Mouse (Mus musculus): Measurements from ENCODE around the gene Pdcd10. TPM values are rescaled to one million over a fixed set of nuclear protein-coding genes. Genes with fewer than 3 reads are reported as not detected.

Pdcd10 gene
- polyA plus RNA-seq, 1 experiment = 19.1 TPM

- Histone ChIP-seq H3K4me3 (no peak overlapping the region), H3K79me2 (ENCODE audit: control insufficient read depth, insufficient read depth) (no peaks in the 10 kb centered on the region), H3K36me3 (ENCODE audit: control insufficient read depth, insufficient read depth) (no peaks in the 10 kb centered on the region), H3ac (ENCODE audit: control insufficient read depth, insufficient read length) (no peak overlapping the region), H3K27me3 (ENCODE audit: control insufficient read depth, insufficient read depth, insufficient read length) (no peaks in the 10 kb centered on the region), H3K4me2 (ENCODE audit: low read depth) (no peak overlapping the region)
- no peak for TF ChIP-seq SRF (IDR thresholded peaks at IDR 0.05; ENCODE audit: control insufficient read depth, insufficient read length, low read depth)
- TF ChIP-seq REST (IDR thresholded peaks at IDR 0.05; ENCODE audit: insufficient read depth, insufficient read length) = no peak
- no peak for TF ChIP-seq MYOG (IDR thresholded peaks at IDR 0.05; ENCODE audit: control insufficient read depth in 1 of 3, insufficient read depth in 1 of 3, insufficient read length in 2 of 3, low read depth in 2 of 3)
- no peak for TF ChIP-seq TCF3 (IDR thresholded peaks at IDR 0.05; ENCODE audit: insufficient read length, low read depth)
- TF ChIP-seq E2F4 (IDR thresholded peaks at IDR 0.05; ENCODE audit: insufficient read depth) = no peak
- no peak for TF ChIP-seq POLR2AphosphoS2 (IDR thresholded peaks at IDR 0.05; ENCODE audit: insufficient read length, low read depth)
- no peak for TF ChIP-seq MYOD1 (IDR thresholded peaks at IDR 0.05; ENCODE audit: control insufficient read depth in 1 of 3, insufficient read length in 2 of 3, low read depth in 2 of 3)
- TF ChIP-seq POLR2A (IDR thresholded peaks at IDR 0.05; ENCODE audit: insufficient read length, low read depth) = no peak
- TF ChIP-seq CEBPB (IDR thresholded peaks at IDR 0.05; ENCODE audit: insufficient read depth, poor library complexity, severe bottlenecking) = no peak
- no peak for TF ChIP-seq MAX (IDR thresholded peaks at IDR 0.05; ENCODE audit: low read depth)
- no peak for TF ChIP-seq TCF12 (IDR thresholded peaks at IDR 0.05; ENCODE audit: insufficient read depth, poor library complexity, severe bottlenecking)
- no peak for TF ChIP-seq USF1 (IDR thresholded peaks at IDR 0.05; ENCODE audit: low read depth)
Observed at GRCm38 (mm10) chr3:75492913-75493312, 63.7 kb downstream of the Pdcd10 start.

- Histone ChIP-seq H3K79me2 (ENCODE audit: control insufficient read depth, insufficient read depth) (no peaks in the 10 kb centered on the region), H3K4me2 (ENCODE audit: low read depth) (no peak within 1 kb of the TSS), H3K27me3 (ENCODE audit: control insufficient read depth, insufficient read depth, insufficient read length) (no peaks in the 10 kb centered on the region), H3K4me3 (no peak within 1 kb of the TSS), H3ac (ENCODE audit: control insufficient read depth, insufficient read length) (no peak within 1 kb of the TSS), H3K36me3 (ENCODE audit: control insufficient read depth, insufficient read depth) (no peaks in the 10 kb centered on the region)
- TF ChIP-seq CEBPB (IDR thresholded peaks at IDR 0.05; ENCODE audit: insufficient read depth, poor library complexity, severe bottlenecking) (no peak), TCF3 (IDR thresholded peaks at IDR 0.05; ENCODE audit: insufficient read length, low read depth) (no peak), REST (IDR thresholded peaks at IDR 0.05; ENCODE audit: insufficient read depth, insufficient read length) (no peak), TCF12 (IDR thresholded peaks at IDR 0.05; ENCODE audit: insufficient read depth, poor library complexity, severe bottlenecking) (no peak), MYOG (IDR thresholded peaks at IDR 0.05; ENCODE audit: control insufficient read depth in 1 of 3, insufficient read depth in 1 of 3, insufficient read length in 2 of 3, low read depth in 2 of 3) (no peak), E2F4 (IDR thresholded peaks at IDR 0.05; ENCODE audit: insufficient read depth) (no peak), MYOD1 (IDR thresholded peaks at IDR 0.05; ENCODE audit: control insufficient read depth in 1 of 3, insufficient read length in 2 of 3, low read depth in 2 of 3) (no peak), MAX (IDR thresholded peaks at IDR 0.05; ENCODE audit: low read depth) (no peak), POLR2A (IDR thresholded peaks at IDR 0.05; ENCODE audit: insufficient read length, low read depth) (no peak), POLR2AphosphoS2 (IDR thresholded peaks at IDR 0.05; ENCODE audit: insufficient read length, low read depth) (no peak)
Observed at GRCm38 (mm10) chr3:75482056-75482455, 74.6 kb downstream of the Pdcd10 start, which contains the start of gene Wdr49. Wdr49 (minus strand) TSS chr3:75482156.

GRCm38 (mm10) chr3:75475106-75475505 lies 81.5 kb downstream of the Pdcd10 start:
- H3ac ChIP-seq (ENCODE audit: control insufficient read depth, insufficient read length) = no peak overlapping the region
- H3K4me2 ChIP-seq (ENCODE audit: low read depth) = no peak overlapping the region
- H3K79me2 ChIP-seq (ENCODE audit: control insufficient read depth, insufficient read depth) = no peaks in the 10 kb centered on the region
- TF ChIP-seq TCF3 (IDR thresholded peaks at IDR 0.05; ENCODE audit: insufficient read length, low read depth) = no peak
- TF ChIP-seq MYOG (IDR thresholded peaks at IDR 0.05; ENCODE audit: control insufficient read depth in 1 of 3, insufficient read depth in 1 of 3, insufficient read length in 2 of 3, low read depth in 2 of 3) = no peak
- no peak for TF ChIP-seq USF1 (IDR thresholded peaks at IDR 0.05; ENCODE audit: low read depth)
- TF ChIP-seq SRF (IDR thresholded peaks at IDR 0.05; ENCODE audit: control insufficient read depth, insufficient read length, low read depth) = no peak
- no peak for TF ChIP-seq TCF12 (IDR thresholded peaks at IDR 0.05; ENCODE audit: insufficient read depth, poor library complexity, severe bottlenecking)
- no peak for TF ChIP-seq E2F4 (IDR thresholded peaks at IDR 0.05; ENCODE audit: insufficient read depth)
- no peak for TF ChIP-seq REST (IDR thresholded peaks at IDR 0.05; ENCODE audit: insufficient read depth, insufficient read length)
- no peak for TF ChIP-seq MAX (IDR thresholded peaks at IDR 0.05; ENCODE audit: low read depth)
- no peak for TF ChIP-seq CEBPB (IDR thresholded peaks at IDR 0.05; ENCODE audit: insufficient read depth, poor library complexity, severe bottlenecking)
- no peak for TF ChIP-seq POLR2A (IDR thresholded peaks at IDR 0.05; ENCODE audit: insufficient read length, low read depth)
- no peak for TF ChIP-seq MYOD1 (IDR thresholded peaks at IDR 0.05; ENCODE audit: control insufficient read depth in 1 of 3, insufficient read length in 2 of 3, low read depth in 2 of 3)
- TF ChIP-seq POLR2AphosphoS2 (IDR thresholded peaks at IDR 0.05; ENCODE audit: insufficient read length, low read depth) = no peak
- H3K36me3 ChIP-seq (ENCODE audit: control insufficient read depth, insufficient read depth) = no peaks in the 10 kb centered on the region
- no peak overlapping the region for H3K4me3 ChIP-seq
- H3K27me3 ChIP-seq (ENCODE audit: control insufficient read depth, insufficient read depth, insufficient read length) = no peaks in the 10 kb centered on the region

- TF ChIP-seq MAX (IDR thresholded peaks at IDR 0.05; ENCODE audit: low read depth) = no peak
- no peak for TF ChIP-seq MYOG (IDR thresholded peaks at IDR 0.05; ENCODE audit: control insufficient read depth in 1 of 3, insufficient read depth in 1 of 3, insufficient read length in 2 of 3, low read depth in 2 of 3)
- no peak for TF ChIP-seq TCF3 (IDR thresholded peaks at IDR 0.05; ENCODE audit: insufficient read length, low read depth)
- TF ChIP-seq CEBPB (IDR thresholded peaks at IDR 0.05; ENCODE audit: insufficient read depth, poor library complexity, severe bottlenecking) = no peak
- no peak for TF ChIP-seq POLR2AphosphoS2 (IDR thresholded peaks at IDR 0.05; ENCODE audit: insufficient read length, low read depth)
- no peak for TF ChIP-seq E2F4 (IDR thresholded peaks at IDR 0.05; ENCODE audit: insufficient read depth)
- TF ChIP-seq MYOD1 (IDR thresholded peaks at IDR 0.05; ENCODE audit: control insufficient read depth in 1 of 3, insufficient read length in 2 of 3, low read depth in 2 of 3) = no peak
- no peak for TF ChIP-seq TCF12 (IDR thresholded peaks at IDR 0.05; ENCODE audit: insufficient read depth, poor library complexity, severe bottlenecking)
- TF ChIP-seq SRF (IDR thresholded peaks at IDR 0.05; ENCODE audit: control insufficient read depth, insufficient read length, low read depth) = no peak
- TF ChIP-seq USF1 (IDR thresholded peaks at IDR 0.05; ENCODE audit: low read depth) = no peak
- TF ChIP-seq POLR2A (IDR thresholded peaks at IDR 0.05; ENCODE audit: insufficient read length, low read depth) = no peak
- TF ChIP-seq REST (IDR thresholded peaks at IDR 0.05; ENCODE audit: insufficient read depth, insufficient read length) = no peak
- H3K27me3 ChIP-seq (ENCODE audit: control insufficient read depth, insufficient read depth, insufficient read length) = no peaks in the 10 kb centered on the region
Observed at GRCm38 (mm10) chr3:75474657-75475056, 82.0 kb downstream of the Pdcd10 start.

More at GRCm38 (mm10) chr3:75474657-75475056, 82.0 kb downstream of the Pdcd10 start:
- H3K36me3 ChIP-seq (ENCODE audit: control insufficient read depth, insufficient read depth) = no peaks in the 10 kb centered on the region
- H3ac ChIP-seq (ENCODE audit: control insufficient read depth, insufficient read length) = no peak overlapping the region
- no peak overlapping the region for H3K4me2 ChIP-seq (ENCODE audit: low read depth)
- H3K79me2 ChIP-seq (ENCODE audit: control insufficient read depth, insufficient read depth) = no peaks in the 10 kb centered on the region
- H3K4me3 ChIP-seq = no peak overlapping the region

All from myocyte (in vitro differentiated cells).